Mouse (Mus musculus) hindbrain, embryonic 12.5 days (tissue): ENCODE results near the gene Poll. TPM values are rescaled to one million over a fixed set of nuclear protein-coding genes. Genes with fewer than 3 reads are reported as not detected.

Experiments
- ATAC-seq: fragments of 200-750 bp; cut with Nextera tagmentation; 2 replicates; pipeline ENCODE4 v1.8.0; 2017; ENCODE audit warnings: moderate TSS enrichment; ENCODE audit not compliant: low FRiP score
- H3K27ac ChIP-seq: fragments of 300-500 bp; sonication (generic); 2 replicates; pipeline ENCODE4 v1.5.1; 2016; ENCODE audit warnings: mild to moderate bottlenecking
- H3K27me3 ChIP-seq: fragments of 300-500 bp; sonication (generic); 2 replicates; pipeline ENCODE4 v1.6.1; 2016; ENCODE audit warnings: mild to moderate bottlenecking
- H3K36me3 ChIP-seq: fragments of 300-500 bp; sonication (generic); 2 replicates; pipeline ENCODE4 v1.6.1; 2016; ENCODE audit warnings: mild to moderate bottlenecking
- H3K4me1 ChIP-seq: fragments of 300-500 bp; sonication (generic); 2 replicates; pipeline ENCODE4 v1.6.1; 2016
- H3K4me2 ChIP-seq: fragments of 300-500 bp; sonication (generic); replicated peaks from 2 replicates; pipeline ENCODE4 v1.6.1; 2016; ENCODE audit warnings: mild to moderate bottlenecking
- H3K4me3 ChIP-seq: fragments of 300-500 bp; sonication (generic); 2 replicates; pipeline ENCODE4 v1.5.1; 2016; ENCODE audit warnings: mild to moderate bottlenecking
- H3K9ac ChIP-seq: fragments of 300-500 bp; sonication (generic); 2 replicates; pipeline ENCODE4 v1.6.1; 2016; ENCODE audit warnings: mild to moderate bottlenecking, moderate library complexity
- H3K9me3 ChIP-seq: fragments of 300-500 bp; sonication (generic); replicated peaks from 2 replicates; pipeline ENCODE4 v1.6.1; 2016; ENCODE audit warnings: mild to moderate bottlenecking
- WGBS: fragments of 180-500 bp; shearing (Covaris S2); methylation state at CpG from one replicate; pipeline ENCODE4 v1.1.7; 2016; 5-methylcytosine and 5-hydroxymethylcytosine counted together
- polyA plus RNA-seq: library from polyadenylated mRNA; unstranded; fragments of >200 nt; fragmentation: Nextera tagmentation; extraction: Ambion mirVana; gene quantifications from 2 replicates; pipeline ENCODE4 v1.2.1, GENCODE M21; 2016

Poll gene
- polyA plus RNA-seq, 1 experiment from 2014 or later: 16.5 TPM

- Histone ChIP-seq H3K27me3 (no peaks in the 10 kb centered on the region), H3K4me1 (no peaks in the 10 kb centered on the region), H3K27ac (no peak overlapping the region), H3K9ac (no peak overlapping the region), H3K4me2 (no peak overlapping the region), H3K36me3 (peaks cover 64% of the 10 kb centered on the region), H3K9me3 (no peaks in the 10 kb centered on the region), H3K4me3 (no peak overlapping the region)
- 95% methylated on average over 10 of the region's 10 CpGs for WGBS
- ATAC-seq: no peak
These were observed 32.3 kb downstream of the Poll start for GRCm38 (mm10) chr19:45527931-45528534.

- no peaks in the 10 kb centered on the region for H3K27me3 ChIP-seq
- H3K4me2 ChIP-seq: no peak overlapping the region
- no peak overlapping the region for H3K27ac ChIP-seq
- no peaks in the 10 kb centered on the region for H3K9me3 ChIP-seq
- no peak overlapping the region for H3K4me3 ChIP-seq
- 92% methylated on average over 7 of the region's 7 CpGs for WGBS
- no peak overlapping the region for H3K9ac ChIP-seq
- H3K4me1 ChIP-seq: no peaks in the 10 kb centered on the region
- ATAC-seq: no peak
- peaks cover 66% of the 10 kb centered on the region for H3K36me3 ChIP-seq
These were observed 32.9 kb downstream of the Poll start for GRCm38 (mm10) chr19:45527382-45527781.

- no peaks in the 10 kb centered on the region for H3K27me3 ChIP-seq
- no peaks in the 10 kb centered on the region for H3K9me3 ChIP-seq
- ATAC-seq: no peak
- no peak overlapping the region for H3K4me2 ChIP-seq
- no peak overlapping the region for H3K4me3 ChIP-seq
- H3K36me3 ChIP-seq: peaks cover 60% of the 10 kb centered on the region
- no peak overlapping the region for H3K9ac ChIP-seq
- 92% methylated on average over 12 of the region's 12 CpGs for WGBS
- H3K4me1 ChIP-seq: peaks cover 2% of the 10 kb centered on the region; the same call in 1 of the 2 replicates
- H3K27ac ChIP-seq: no peak overlapping the region
These were observed 44.1 kb downstream of the Poll start for GRCm38 (mm10) chr19:45516264-45516663.

- Histone ChIP-seq H3K27me3 (no peaks in the 10 kb centered on the region), H3K9me3 (no peaks in the 10 kb centered on the region), H3K4me2 (no peak overlapping the region), H3K27ac (no peak overlapping the region), H3K4me3 (no peak overlapping the region), H3K36me3 (peaks cover 58% of the 10 kb centered on the region), H3K4me1 (peaks cover 3% of the 10 kb centered on the region; the same call in 1 of the 2 replicates), H3K9ac (no peak overlapping the region)
- 81% methylated on average over 2 of the region's 2 CpGs for WGBS
- no peak for ATAC-seq
These were observed 45.0 kb downstream of the Poll start for GRCm38 (mm10) chr19:45515341-45515740.

GRCm38 (mm10) chr19:45511406-45511805 lies 48.9 kb downstream of the Poll start:
- no peak overlapping the region for H3K4me2 ChIP-seq
- no peak overlapping the region for H3K9ac ChIP-seq
- no peak overlapping the region for H3K4me3 ChIP-seq
- H3K36me3 ChIP-seq: peaks cover 37% of the 10 kb centered on the region
- WGBS: 85% methylated on average over 4 of the region's 4 CpGs
- no peak overlapping the region for H3K27ac ChIP-seq
- no peak for ATAC-seq
- H3K27me3 ChIP-seq: no peaks in the 10 kb centered on the region
- H3K4me1 ChIP-seq: peaks cover 3% of the 10 kb centered on the region; the same call in 1 of the 2 replicates
- H3K9me3 ChIP-seq: no peaks in the 10 kb centered on the region

- H3K27ac ChIP-seq: no peak overlapping the region
- no peak overlapping the region for H3K4me3 ChIP-seq
These were observed 49.7 kb downstream of the Poll start for GRCm38 (mm10) chr19:45510680-45511079.

GRCm38 (mm10) chr19:45507531-45507930 lies 52.8 kb downstream of the Poll start:
- ATAC-seq: no peak
- WGBS: 82% methylated on average over 19 of the region's 19 CpGs
- no peaks in the 10 kb centered on the region for H3K27me3 ChIP-seq

More at GRCm38 (mm10) chr19:45510680-45511079, 49.7 kb downstream of the Poll start:
- no peaks in the 10 kb centered on the region for H3K9me3 ChIP-seq
- WGBS: 89% methylated on average over 3 of the region's 3 CpGs
- peaks cover 3% of the 10 kb centered on the region; the same call in 1 of the 2 replicates for H3K4me1 ChIP-seq
- no peak overlapping the region for H3K4me2 ChIP-seq
- H3K27me3 ChIP-seq: no peaks in the 10 kb centered on the region
- no peak for ATAC-seq
- no peak overlapping the region for H3K9ac ChIP-seq
- H3K36me3 ChIP-seq: peaks cover 30% of the 10 kb centered on the region

GRCm38 (mm10) chr19:45505446-45505845 lies 54.9 kb downstream of the Poll start:
- H3K4me3 ChIP-seq: no peak overlapping the region
- H3K27ac ChIP-seq: no peak overlapping the region
- no peaks in the 10 kb centered on the region for H3K4me1 ChIP-seq
- ATAC-seq: no peak
- no peaks in the 10 kb centered on the region for H3K27me3 ChIP-seq
- no peak overlapping the region for H3K4me2 ChIP-seq
- no peaks in the 10 kb centered on the region for H3K9me3 ChIP-seq
- 87% methylated on average over 7 of the region's 7 CpGs for WGBS
- H3K9ac ChIP-seq: no peak overlapping the region
- H3K36me3 ChIP-seq: 0 out of 2 replicates have a peak, but pooled peaks cover 4% of the 10 kb centered on the region

More at GRCm38 (mm10) chr19:45507531-45507930, 52.8 kb downstream of the Poll start:
- peaks cover 3% of the 10 kb centered on the region; the same call in 1 of the 2 replicates for H3K4me1 ChIP-seq
- 0 out of 2 replicates have a peak, but pooled peaks cover 7% of the 10 kb centered on the region for H3K36me3 ChIP-seq
- H3K4me2 ChIP-seq: no peak overlapping the region
- no peak overlapping the region for H3K4me3 ChIP-seq
- no peak overlapping the region for H3K9ac ChIP-seq
- no peak overlapping the region for H3K27ac ChIP-seq
- H3K9me3 ChIP-seq: no peaks in the 10 kb centered on the region

Other genes with a start within 250 kb of the Poll start
- 63.0 and 67.1 TPM in 2 replicates for gene Btrc, start 196.8 kb downstream of the Poll start, polyA plus RNA-seq
- 56.1 and 63.0 TPM in 2 replicates for gene Gm17018, start 84 bp upstream of the Poll start, polyA plus RNA-seq
- gene Fbxw4, start 99.8 kb upstream of the Poll start, polyA plus RNA-seq: 3.3 and 5.0 TPM in 2 replicates
- 2.9 and 3.1 TPM in 2 replicates for gene Fgf8, start 182.4 kb upstream of the Poll start, polyA plus RNA-seq
- gene Npm3, start 189.1 kb upstream of the Poll start, polyA plus RNA-seq: 6.7 and 7.6 TPM in 2 replicates
- gene Mgea5, start 223.3 kb upstream of the Poll start, polyA plus RNA-seq: 113 and 121 TPM in 2 replicates